Mouse (Mus musculus) liver, embryonic 11.5 days (tissue): ENCODE data around the gene Acbd6. TPM values are rescaled to one million over a fixed set of nuclear protein-coding genes. Genes with fewer than 3 reads are reported as not detected.

Experiments used
- ATAC-seq: fragments of 200-750 bp; cut with Nextera tagmentation; replicated peaks from 2 replicates; pipeline ENCODE4 v1.8.0; 2017; ENCODE audit warnings: moderate number of reproducible peaks, mild to moderate bottlenecking, moderate TSS enrichment, moderate library complexity; ENCODE audit not compliant: low FRiP score
- DNase-seq: peaks from one replicate; pipeline ENCODE4 v3.0.0-alpha.2; 2017; ENCODE audit warnings: low spot score
- H3K27ac ChIP-seq: fragments of 300-500 bp; sonication (generic); 2 replicates; pipeline ENCODE4 v1.5.1; 2014; ENCODE audit warnings: mild to moderate bottlenecking, low read depth, low read length, control low read depth
- H3K27me3 ChIP-seq: fragments of 300-500 bp; sonication (generic); replicated peaks from 2 replicates; pipeline ENCODE4 v1.6.1; 2014; ENCODE audit warnings: low read length, mixed read lengths; ENCODE audit not compliant: control insufficient read depth, insufficient read depth
- H3K36me3 ChIP-seq: fragments of 300-500 bp; sonication (generic); 2 replicates; pipeline ENCODE4 v1.6.1; 2014; ENCODE audit warnings: mild to moderate bottlenecking, low read length, moderate library complexity, mixed read lengths; ENCODE audit not compliant: control insufficient read depth, insufficient read depth
- H3K4me1 ChIP-seq: fragments of 300-500 bp; sonication (generic); replicated peaks from 2 replicates; pipeline ENCODE4 v1.6.1; 2014; ENCODE audit warnings: low read length, mixed read lengths; ENCODE audit not compliant: control insufficient read depth, insufficient read depth
- H3K4me2 ChIP-seq: fragments of 300-500 bp; sonication (generic); 2 replicates; pipeline ENCODE4 v1.6.1; 2014; ENCODE audit warnings: mild to moderate bottlenecking, control low read depth, moderate library complexity
- H3K4me3 ChIP-seq: fragments of 300-500 bp; sonication (generic); 2 replicates; pipeline ENCODE4 v1.5.1; 2014; ENCODE audit warnings: low read depth, low read length, control low read depth
- H3K9ac ChIP-seq: fragments of 300-500 bp; sonication (generic); 2 replicates; pipeline ENCODE4 v1.6.1; 2014; ENCODE audit warnings: low read depth, low read length, control low read depth
- H3K9me3 ChIP-seq: fragments of 300-500 bp; sonication (generic); 2 replicates; pipeline ENCODE4 v1.6.1; 2016; ENCODE audit warnings: low read length, inconsistent platforms, mixed read lengths; ENCODE audit not compliant: control insufficient read depth
- WGBS: fragments of 180-500 bp; shearing (Covaris S2); extraction: QIAGEN DNeasy Blood & Tissue Kit; methylation state at CpG from one replicate; pipeline ENCODE4 v1.1.7; 2014; 5-methylcytosine and 5-hydroxymethylcytosine counted together
- polyA plus RNA-seq: library from polyadenylated mRNA; unstranded; fragments of >200 nt; fragmentation: Nextera tagmentation; extraction: Ambion mirVana; gene quantifications from 2 replicates; pipeline ENCODE4 v1.2.1, GENCODE M21; 2014

Gene Acbd6
- polyA plus RNA-seq, 1 experiment from 2014 or later, result 106 TPM

DNA sequence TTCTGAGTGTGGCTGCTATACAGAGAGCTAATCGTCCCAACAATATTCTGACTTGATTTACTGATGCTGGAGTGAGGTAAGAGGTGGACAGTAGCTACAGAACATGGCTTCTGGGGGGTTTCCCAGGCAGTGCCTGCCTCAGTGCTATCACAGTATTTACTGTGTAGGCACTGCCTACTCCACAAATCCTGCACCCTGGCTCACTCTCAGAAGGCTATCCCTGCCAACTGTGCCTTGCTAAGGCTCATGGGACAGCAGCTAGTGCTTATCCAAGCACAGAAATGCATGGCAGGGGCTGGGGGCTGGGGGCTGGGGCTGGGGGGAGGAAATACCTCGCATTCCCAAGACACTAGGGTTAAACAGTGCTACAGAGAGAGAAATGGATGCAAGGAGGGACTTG is 155.4 kb downstream of the Acbd6 start:
- no peak overlapping the region for H3K4me2 ChIP-seq
- H3K36me3 ChIP-seq, result no peaks in the 10 kb centered on the region
- no peak overlapping the region for H3K4me3 ChIP-seq
- no peak overlapping the region for H3K27ac ChIP-seq
- DNase-seq (no peak), ATAC-seq (no peak)
- no peaks in the 10 kb centered on the region for H3K4me1 ChIP-seq
- 43% methylated on average over 2 of the region's 2 CpGs for WGBS
- no peak overlapping the region for H3K9ac ChIP-seq
- H3K27me3 ChIP-seq, result no peaks in the 10 kb centered on the region; the same call in 1 of the 2 replicates
- no peaks in the 10 kb centered on the region for H3K9me3 ChIP-seq

DNA sequence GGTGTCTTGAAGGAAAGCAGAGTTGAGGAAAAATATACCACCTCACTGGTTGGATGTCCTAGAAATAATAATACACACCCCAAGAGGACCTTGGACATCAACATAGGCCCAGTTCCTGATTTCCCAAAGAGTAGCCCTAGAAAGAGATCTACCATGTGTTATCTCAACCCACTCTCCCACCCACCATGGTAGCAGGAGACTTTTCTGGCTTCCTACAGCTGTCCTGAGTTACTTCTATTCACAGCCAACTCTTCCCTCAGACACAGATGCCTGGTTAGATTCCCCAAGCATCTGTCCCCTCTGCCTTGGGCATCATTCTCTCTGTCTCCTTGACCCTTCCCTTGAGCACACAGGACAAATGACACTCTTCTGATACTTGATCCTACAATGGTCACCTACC is 157.4 kb downstream of the Acbd6 start:
- Histone ChIP-seq H3K9me3 (no peaks in the 10 kb centered on the region), H3K27me3 (no peaks in the 10 kb centered on the region; the same call in 1 of the 2 replicates), H3K9ac (no peak overlapping the region)

DNA sequence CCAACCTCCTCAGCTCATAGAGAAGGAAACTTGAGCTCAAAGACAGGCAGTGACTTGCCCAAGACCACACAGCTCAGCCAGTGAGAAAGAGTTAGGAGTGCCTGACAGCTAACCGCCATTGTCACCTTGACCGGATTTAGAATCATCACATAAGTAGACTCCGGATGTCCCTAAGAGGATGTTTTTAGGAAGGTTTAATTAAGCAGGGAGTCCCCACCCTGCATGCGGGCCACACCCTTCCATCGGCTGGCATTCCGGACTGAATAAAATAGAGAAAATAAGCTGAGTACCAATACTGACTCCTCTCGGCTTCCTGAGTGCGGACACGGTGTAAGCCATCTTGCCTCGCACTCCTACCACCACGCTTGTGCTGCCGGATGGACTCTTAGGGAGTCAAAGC is 159.4 kb downstream of the Acbd6 start:
- peaks cover 11% of the 10 kb centered on the region for H3K27me3 ChIP-seq
- WGBS, result 87% methylated on average over 12 of the region's 12 CpGs
- no peak overlapping the region for H3K27ac ChIP-seq
- ATAC-seq (no peak), DNase-seq (no peak)
- H3K9ac ChIP-seq, result no peak overlapping the region
- no peaks in the 10 kb centered on the region for H3K36me3 ChIP-seq
- H3K4me1 ChIP-seq, result no peaks in the 10 kb centered on the region
- no peak overlapping the region for H3K4me3 ChIP-seq
- H3K4me2 ChIP-seq, result no peak overlapping the region
- H3K9me3 ChIP-seq, result no peaks in the 10 kb centered on the region

More for the DNA sequence above, 157.4 kb downstream of the Acbd6 start:
- Histone ChIP-seq H3K4me1 (no peaks in the 10 kb centered on the region), H3K4me2 (no peak overlapping the region), H3K36me3 (no peaks in the 10 kb centered on the region), H3K27ac (no peak overlapping the region), H3K4me3 (no peak overlapping the region)
- no peak for ATAC-seq
- no peak for DNase-seq

- WGBS, result 77% methylated on average over 3 of the region's 3 CpGs
- no peak overlapping the region for H3K27ac ChIP-seq
- H3K36me3 ChIP-seq, result no peaks in the 10 kb centered on the region
- peaks cover 23% of the 10 kb centered on the region for H3K27me3 ChIP-seq
- DNase-seq (no peak), ATAC-seq (no peak)
- no peaks in the 10 kb centered on the region for H3K4me1 ChIP-seq
- H3K9ac ChIP-seq, result no peak overlapping the region
- H3K4me3 ChIP-seq, result no peak overlapping the region
- H3K9me3 ChIP-seq, result no peaks in the 10 kb centered on the region
- no peak overlapping the region for H3K4me2 ChIP-seq
Observed at GRCm38 (mm10) chr1:155718851-155719250, 160.9 kb downstream of the Acbd6 start.

DNA sequence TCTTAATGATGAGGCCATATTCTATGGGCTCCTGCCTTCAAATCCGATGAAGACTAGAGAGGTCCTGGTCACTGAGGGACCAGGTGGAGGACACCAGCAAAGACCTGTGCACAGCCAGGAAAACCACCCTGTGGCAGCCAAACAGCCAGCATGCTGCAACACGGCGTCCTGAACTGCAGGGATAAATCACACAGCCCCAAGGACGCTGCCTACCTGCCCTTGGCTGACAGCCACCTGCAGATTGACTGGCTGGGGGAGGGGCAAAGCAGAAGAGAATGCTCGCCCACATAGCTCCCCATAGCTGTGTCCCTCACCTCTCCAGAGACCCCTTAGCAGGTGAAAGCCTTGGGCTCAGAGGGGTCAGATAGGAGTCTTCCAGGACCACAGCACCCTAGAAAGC is 162.1 kb downstream of the Acbd6 start:
- H3K27me3 ChIP-seq, result peaks cover 31% of the 10 kb centered on the region
- ATAC-seq (no peak), DNase-seq (no peak)
- H3K9ac ChIP-seq, result no peak overlapping the region
- no peak overlapping the region for H3K27ac ChIP-seq
- H3K4me3 ChIP-seq, result no peak overlapping the region
- no peaks in the 10 kb centered on the region for H3K9me3 ChIP-seq
- 51% methylated on average over 5 of the region's 5 CpGs for WGBS
- no peaks in the 10 kb centered on the region for H3K4me1 ChIP-seq
- H3K36me3 ChIP-seq, result no peaks in the 10 kb centered on the region
- no peak overlapping the region for H3K4me2 ChIP-seq

DNA sequence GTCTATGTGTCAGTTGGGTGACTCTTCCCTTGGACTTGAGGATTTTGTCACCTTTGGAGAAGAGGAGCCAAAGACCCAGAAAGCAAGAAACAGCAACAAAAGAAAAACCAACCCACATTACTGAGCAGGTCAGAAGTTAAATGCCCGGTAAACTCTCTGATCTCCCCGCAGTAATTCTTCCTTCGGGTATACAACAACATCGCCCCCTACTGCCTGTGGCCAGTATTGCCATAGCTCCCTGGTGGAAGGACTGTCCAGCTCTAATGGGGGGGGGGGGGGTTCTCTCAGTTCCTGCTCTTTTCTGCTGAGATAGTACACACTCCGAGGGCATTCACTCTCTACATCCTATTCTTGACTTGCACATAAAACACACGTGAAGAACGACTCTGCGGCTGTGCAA is 163.5 kb downstream of the Acbd6 start:
- no peaks in the 10 kb centered on the region for H3K9me3 ChIP-seq
- H3K4me3 ChIP-seq, result no peak overlapping the region
- H3K9ac ChIP-seq, result no peak overlapping the region
- no peak overlapping the region for H3K27ac ChIP-seq
- DNase-seq, result no peak
- ATAC-seq, result no peak
- no peaks in the 10 kb centered on the region for H3K4me1 ChIP-seq
- no peak overlapping the region for H3K4me2 ChIP-seq
- 42% methylated on average over 8 of the region's 8 CpGs for WGBS
- no peaks in the 10 kb centered on the region for H3K36me3 ChIP-seq
- H3K27me3 ChIP-seq, result peaks cover 37% of the 10 kb centered on the region

- H3K9me3 ChIP-seq, result no peaks in the 10 kb centered on the region
- WGBS, result 1% methylated on average over 13 of the region's 13 CpGs
- no peak overlapping the region for H3K4me3 ChIP-seq
- peak overlapping the region; percentile 38 for H3K4me2 ChIP-seq
- DNase-seq, result peak; percentile 70
- H3K9ac ChIP-seq, result no peak overlapping the region
- no peaks in the 10 kb centered on the region for H3K36me3 ChIP-seq
- no peaks in the 10 kb centered on the region for H3K4me1 ChIP-seq
- no peak for ATAC-seq
- no peak overlapping the region for H3K27ac ChIP-seq
- peaks cover 37% of the 10 kb centered on the region for H3K27me3 ChIP-seq
Observed at GRCm38 (mm10) chr1:155722185-155722584, 164.3 kb downstream of the Acbd6 start.

GRCm38 (mm10) chr1:155724301-155724700 is 166.4 kb downstream of the Acbd6 start:
- DNase-seq (no peak), ATAC-seq (no peak)
- 67% methylated on average over 3 of the region's 3 CpGs for WGBS
- H3K9ac ChIP-seq, result no peak overlapping the region
- no peak overlapping the region for H3K4me3 ChIP-seq
- H3K9me3 ChIP-seq, result no peaks in the 10 kb centered on the region
- H3K4me2 ChIP-seq, result no peak overlapping the region
- no peaks in the 10 kb centered on the region for H3K4me1 ChIP-seq
- no peak overlapping the region for H3K27ac ChIP-seq
- peaks cover 58% of the 10 kb centered on the region for H3K27me3 ChIP-seq
- H3K36me3 ChIP-seq, result no peaks in the 10 kb centered on the region

DNA sequence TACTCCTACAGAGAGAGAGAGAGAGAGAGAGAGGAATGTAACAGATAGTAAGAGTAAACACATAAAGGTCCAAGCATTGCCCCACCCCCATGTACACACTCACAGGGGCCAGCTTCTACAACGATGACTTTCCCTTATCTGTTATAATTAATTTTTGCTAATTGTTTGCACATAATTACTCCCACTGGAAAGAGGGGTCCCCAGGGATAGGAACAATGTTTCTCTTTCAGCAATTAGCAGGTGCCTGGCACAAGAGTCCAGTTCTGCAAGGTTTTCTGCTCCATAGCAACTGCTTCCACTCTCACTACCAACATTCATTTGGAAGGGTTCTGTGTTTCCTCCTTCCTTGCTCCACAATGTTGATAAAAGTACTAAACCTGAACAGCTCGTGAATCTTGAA is 168.0 kb downstream of the Acbd6 start:
- 50% methylated on average over 2 of the region's 2 CpGs for WGBS

More for the DNA sequence above, 168.0 kb downstream of the Acbd6 start:
- no peak overlapping the region for H3K9ac ChIP-seq
- no peak overlapping the region for H3K27ac ChIP-seq
- no peak overlapping the region for H3K4me2 ChIP-seq
- ATAC-seq (no peak), DNase-seq (no peak)
- peaks cover 73% of the 10 kb centered on the region for H3K27me3 ChIP-seq
- no peak overlapping the region for H3K4me3 ChIP-seq
- no peaks in the 10 kb centered on the region for H3K36me3 ChIP-seq
- no peaks in the 10 kb centered on the region for H3K4me1 ChIP-seq
- H3K9me3 ChIP-seq, result no peaks in the 10 kb centered on the region
